Mouse (Mus musculus) adrenal gland, adult 18-20 months (tissue): ENCODE measurements around the gene Gm10309. TPM values are rescaled to one million over a fixed set of nuclear protein-coding genes. Genes with fewer than 3 reads are reported as not detected.

Source experiments
- DNase-seq, 2 experiments: peaks; one replicate each; pipeline ENCODE4 v3.0.0; 2021 to 2022; ENCODE audit warnings: low spot score in 2 of 2
- total RNA-seq, 2 experiments: library from RNA; stranded (reverse); gene quantifications; 1 replicate in 1 of 2; 2 replicates in 1 of 2; pipeline ENCODE4 v1.2.3; 2021

Gm10309 gene
- total RNA-seq, 2 experiments from 2014 or later, result 0.19 TPM; not detected in 1

DNA sequence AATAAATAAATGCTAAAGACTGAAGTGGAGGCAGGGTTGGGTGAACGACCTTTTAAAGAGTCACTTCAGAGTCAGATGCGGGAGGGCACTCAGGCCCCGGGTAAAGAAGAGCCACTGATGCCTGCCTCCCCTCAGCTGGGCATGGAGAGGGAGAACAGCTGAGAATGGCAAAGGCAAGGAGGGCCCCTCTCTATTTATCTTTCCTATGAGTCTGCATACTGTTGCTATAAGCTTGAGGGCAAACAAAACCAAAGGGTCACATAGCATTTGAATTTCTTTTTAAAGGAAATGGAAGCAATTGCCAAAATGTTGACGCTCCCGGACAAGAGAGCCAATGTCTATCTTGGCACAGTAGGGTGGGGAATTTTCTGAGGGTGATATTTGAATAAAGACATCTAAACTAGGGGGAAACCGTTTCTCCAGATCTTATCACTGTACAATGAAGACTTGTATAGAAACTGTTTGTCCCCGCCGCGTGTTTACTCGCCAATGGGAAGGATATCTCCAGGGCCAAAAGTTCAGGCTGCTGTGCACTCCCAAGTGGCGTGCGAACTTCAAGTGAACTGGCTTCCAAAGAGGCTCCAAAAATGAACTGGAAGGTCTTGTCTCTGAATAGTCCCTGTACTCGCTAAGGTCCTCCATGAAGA is 10.1 kb upstream of the Gm10309 start:
- no peak for DNase-seq

DNA sequence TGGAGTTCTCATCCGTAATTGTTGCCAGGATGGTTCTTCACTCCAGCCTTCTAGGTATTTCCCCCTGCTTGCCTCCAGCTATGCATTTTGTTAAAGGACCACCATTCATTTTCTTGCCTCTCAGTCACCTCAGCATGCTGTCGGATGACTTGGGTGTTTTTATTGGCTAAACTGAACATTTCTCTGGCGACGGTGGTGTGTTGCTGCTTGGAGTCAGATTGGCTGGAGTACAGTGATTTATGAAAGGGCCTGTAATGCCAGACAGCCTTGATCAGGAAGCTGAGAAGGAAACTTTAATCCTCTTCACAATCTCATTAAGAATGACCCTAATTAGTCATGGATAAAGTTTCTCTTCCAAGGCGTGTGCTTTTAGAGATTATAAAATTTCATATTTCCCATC is 4.8 kb upstream of the Gm10309 start:
- DNase-seq, result no peak

DNA sequence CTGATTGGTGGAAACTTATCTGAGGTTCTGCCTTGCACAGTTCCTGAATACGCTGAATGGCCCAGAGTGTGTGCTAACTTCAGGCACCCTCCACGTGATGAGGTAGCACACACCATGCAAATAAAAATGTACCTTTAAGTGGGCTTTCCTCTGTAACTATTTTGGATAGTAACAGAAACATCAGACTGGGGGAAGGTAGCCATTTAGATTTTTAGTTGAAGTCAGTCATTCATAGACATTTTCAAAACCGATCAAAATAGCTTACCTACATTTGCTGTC is 3.1 kb upstream of the Gm10309 start:
- no peak for DNase-seq

DNA sequence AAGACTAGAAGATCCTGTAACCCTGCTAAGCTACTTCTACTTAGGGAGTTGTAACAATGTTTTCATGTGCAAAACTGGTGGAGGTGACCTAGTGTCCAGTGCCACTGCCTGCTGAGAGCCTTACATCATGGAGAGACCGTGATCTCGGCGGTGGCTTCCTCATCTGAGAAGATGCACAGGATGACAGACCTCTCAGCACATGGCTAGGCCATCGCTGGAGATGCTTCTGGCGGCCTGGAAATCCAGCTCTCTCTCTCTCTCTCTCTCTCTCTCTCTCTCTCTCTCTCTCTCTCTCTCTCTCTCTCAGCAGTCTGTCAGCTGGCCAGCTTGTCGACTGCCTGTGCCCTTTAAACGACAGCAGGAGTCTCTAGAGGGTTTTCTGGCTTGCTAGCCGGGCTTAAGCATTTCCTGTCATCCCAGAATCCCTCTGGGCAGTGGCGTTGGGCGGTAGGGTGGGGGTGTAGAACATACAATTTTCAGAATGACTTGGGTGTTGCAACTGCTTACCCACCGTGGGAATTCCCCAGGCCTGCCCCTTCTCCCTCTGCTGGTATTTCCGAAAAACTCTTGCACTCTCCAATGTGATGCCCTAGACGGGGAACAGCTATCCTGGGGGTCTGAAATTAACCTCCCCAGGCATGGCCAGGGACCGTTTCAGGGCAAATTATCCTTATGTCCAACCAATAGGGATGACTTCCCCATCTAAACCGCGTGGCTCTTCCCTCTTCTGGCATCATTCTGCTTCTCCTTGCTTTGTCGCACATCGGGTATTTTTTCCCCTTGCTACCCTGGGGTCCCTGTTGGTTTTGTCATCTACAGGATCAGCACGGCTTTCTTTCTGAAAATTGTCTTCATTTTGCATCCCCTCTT is 2.5 kb upstream of the Gm10309 start:
- DNase-seq, result peak in 1 of 2 experiments; percentile 30

DNA sequence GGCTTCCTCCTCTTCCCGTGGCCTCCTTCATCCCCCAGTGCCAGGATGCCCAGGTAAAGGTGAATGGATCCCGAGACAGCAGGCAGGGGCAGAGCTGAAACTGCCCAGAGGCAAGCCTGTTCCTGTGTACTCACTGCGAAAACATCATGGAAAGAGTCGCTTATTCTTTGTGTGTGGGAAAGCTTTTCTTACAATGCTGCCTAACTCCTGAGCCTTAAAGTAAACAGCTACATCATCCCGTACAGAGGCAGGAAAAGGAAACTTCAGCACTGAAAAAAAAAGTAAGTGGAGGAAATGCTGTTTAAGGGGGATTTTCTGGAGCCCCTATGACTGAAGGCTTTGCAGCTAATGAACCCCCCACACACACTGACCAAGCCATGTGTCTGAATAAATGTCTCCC is 1.8 kb upstream of the Gm10309 start:
- DNase-seq, result no peak

DNA sequence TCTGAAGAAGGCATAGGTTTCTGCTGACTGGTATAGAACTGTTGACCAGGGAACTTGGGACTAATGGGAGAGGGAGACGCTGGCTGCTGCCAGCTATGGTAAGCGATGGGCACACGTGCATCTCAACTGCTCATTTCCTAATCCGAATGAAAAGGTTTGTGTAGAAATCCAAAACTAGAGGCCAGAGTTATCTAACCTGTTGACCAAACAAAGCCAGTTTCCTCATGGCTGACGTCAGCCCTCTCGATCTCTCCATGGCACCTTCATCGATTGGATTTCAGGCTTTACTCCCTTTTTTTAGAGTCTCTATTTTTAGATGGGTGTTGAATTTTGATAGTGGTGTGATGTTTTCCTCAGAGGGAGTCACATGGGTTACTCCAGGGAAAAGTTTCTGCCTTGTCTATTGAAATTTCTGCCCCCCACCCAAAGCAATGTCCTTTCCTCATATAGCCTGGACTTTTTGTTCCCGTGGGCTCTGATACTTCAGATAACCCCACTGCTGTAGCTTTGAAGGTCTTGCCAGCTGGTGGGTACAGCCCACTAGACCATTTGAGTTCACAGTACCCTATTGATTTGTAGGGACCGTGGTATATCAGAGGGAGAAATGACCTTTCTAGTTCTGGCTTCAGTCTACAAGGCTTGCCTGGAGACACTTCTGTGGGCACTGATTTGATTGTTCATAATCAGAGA is 1.7 kb downstream of the Gm10309 start:
- no peak for DNase-seq

DNA sequence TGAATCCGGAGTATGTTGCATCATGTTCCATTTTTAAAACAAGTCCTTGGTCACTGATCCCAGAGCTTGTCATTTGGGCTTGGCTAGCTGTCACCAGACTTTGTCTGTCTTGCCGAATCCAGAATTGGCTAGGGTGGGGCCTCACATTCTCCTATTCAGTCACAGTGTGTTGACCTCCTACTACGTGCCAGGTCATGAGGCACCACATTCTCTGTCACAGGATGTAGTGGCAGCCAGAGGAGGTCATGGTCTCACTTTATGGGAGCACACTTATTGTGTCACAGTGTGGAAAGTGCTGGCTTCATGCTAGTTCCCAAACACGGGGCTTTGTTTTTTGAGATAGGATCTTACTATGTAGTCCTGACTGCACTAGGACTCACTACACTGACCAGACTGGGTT is 3.6 kb downstream of the Gm10309 start:
- no peak for DNase-seq

DNA sequence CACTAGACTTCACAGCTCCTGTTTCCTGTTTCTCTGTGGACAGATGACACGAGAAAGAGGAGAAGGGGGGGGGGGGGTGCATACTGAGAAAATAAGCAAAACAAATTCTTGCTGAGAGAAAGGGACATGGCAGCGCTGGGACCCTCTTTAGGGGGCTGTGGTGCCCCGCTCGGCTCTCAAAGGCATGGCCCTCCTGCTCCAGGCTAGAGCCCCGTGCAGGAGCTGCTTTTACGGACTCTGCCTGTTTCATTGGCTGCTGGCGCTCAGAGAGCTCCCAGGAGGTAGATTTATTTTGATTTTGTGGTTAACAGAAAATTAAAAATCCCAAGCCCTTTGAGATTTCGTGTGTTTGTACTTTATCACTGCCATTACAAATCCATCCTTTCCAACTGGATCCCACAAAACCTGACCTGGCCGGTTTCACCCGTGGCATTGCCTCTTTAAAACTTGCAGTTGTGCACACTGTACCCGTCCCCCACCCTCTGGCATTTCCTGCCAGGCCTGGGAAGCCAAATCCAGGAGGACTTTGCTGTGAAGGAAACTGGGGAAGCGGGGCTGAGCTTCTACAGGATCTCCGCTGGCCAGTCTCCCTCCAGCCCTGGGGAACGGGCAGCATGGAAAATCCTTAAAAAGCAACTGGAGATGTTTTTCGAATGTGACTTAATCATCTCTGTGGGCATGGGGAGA is 5.5 kb downstream of the Gm10309 start:
- DNase-seq, result peak in 1 of 2 experiments; percentile 9

DNA sequence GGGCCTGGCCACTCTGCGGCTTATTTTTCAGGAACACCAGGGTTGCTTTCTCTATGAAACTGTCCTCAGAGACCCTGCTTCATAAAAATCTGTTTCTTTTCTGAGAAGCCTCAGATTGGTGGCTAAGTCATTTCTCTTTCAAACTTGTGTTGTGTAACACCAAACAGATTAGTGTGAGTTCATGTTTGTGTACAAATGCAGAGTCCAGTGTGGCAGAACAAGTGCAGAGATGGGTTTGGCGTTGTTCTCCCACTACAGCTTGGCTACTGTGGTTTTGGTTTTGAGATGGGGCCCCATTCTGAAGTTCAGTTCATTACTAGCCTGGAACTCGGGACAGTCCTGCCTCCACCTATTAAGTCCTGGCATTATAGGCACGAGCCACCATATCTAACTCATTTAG is 7.7 kb downstream of the Gm10309 start:
- DNase-seq, result no peak

GRCm38 (mm10) chr17:86496123-86496771 is 8.8 kb downstream of the Gm10309 start:
- peak; percentile 29 to 39 for DNase-seq

- DNase-seq, result no peak
Observed at GRCm38 (mm10) chr17:86494895-86495294, 10.1 kb downstream of the Gm10309 start.

DNA sequence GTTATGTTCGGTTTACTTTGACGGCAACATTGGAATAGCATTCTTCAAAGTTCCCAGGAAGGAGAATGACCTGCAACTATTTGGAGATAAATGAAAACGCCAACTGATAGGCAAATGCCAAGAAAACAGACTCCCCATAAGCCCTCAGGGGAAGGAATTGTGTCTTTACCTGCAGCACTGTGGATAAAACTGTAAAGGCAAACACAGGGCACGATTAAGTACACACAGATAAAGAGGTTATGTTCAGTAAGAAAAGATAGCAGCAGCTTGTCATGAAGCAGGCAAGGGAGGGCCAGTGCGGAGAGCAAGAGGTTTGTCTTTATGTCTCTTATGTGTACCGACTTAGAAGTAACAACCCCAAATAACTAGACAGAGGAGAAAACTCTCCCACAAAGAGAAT is 10.5 kb downstream of the Gm10309 start:
- DNase-seq, result no peak

GRCm38 (mm10) chr17:86493891-86494420 is 11.1 kb downstream of the Gm10309 start:
- no peak for DNase-seq

DNA sequence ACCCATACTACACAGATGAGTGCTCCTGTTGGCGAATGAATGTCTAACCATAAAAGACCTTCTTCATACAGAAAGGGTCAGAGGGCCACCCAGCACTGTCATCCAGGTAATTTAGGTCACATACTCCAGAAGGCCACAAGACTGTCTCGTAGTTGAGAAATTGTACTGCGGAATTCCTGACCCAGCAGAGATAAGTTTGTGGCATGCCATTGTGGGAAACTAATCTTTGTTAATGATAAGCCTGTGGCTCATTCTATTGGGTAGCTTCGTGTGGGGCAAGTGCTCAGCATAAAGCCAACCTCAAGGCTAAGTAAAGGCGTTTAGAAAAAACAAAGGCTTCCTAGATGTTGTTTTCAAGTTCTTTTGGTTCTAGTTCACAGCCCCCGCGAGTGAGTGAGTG is 12.7 kb downstream of the Gm10309 start:
- DNase-seq, result no peak

DNA sequence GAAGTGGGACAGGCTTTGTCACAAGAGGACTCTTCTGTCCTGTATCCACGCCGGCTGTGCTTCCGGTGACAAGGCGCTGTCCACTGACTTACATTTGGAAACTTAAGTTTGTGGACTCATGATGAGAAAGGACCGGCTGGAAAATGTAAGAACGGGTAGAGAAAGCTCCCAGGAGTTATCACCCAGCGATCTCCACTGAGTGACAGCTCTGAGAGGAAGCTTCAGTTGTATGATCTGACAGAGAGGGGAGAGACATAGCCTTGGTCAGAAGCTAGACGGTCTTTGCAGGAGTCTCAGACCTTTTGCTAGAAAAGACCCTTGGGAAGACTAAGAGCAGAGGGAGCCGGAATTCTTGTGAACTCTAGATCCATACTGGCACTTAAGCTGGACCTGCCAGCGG is 15.2 kb downstream of the Gm10309 start:
- no peak for DNase-seq

DNA sequence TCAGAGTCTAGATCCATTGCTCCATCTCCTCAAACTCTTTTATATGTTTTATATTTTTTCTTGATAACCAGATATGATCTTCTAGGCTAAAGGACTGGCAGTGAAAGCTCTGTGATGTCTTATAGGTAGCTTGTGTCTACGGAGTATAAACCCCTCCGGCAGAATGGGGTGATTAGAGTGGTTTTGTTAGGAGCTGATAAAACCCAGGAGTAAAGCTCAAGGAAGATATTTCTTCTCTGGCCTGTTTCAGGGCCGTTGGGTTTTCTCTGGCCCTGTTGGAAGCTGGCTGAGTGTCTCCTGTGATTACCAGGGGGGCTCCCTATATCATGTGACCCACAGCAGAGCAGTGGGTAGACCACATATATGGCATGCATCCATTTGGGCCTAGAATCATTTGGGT is 17.6 kb downstream of the Gm10309 start:
- no peak for DNase-seq

- no peak for DNase-seq
Observed at GRCm38 (mm10) chr17:86486657-86487056, 18.4 kb downstream of the Gm10309 start.

DNA sequence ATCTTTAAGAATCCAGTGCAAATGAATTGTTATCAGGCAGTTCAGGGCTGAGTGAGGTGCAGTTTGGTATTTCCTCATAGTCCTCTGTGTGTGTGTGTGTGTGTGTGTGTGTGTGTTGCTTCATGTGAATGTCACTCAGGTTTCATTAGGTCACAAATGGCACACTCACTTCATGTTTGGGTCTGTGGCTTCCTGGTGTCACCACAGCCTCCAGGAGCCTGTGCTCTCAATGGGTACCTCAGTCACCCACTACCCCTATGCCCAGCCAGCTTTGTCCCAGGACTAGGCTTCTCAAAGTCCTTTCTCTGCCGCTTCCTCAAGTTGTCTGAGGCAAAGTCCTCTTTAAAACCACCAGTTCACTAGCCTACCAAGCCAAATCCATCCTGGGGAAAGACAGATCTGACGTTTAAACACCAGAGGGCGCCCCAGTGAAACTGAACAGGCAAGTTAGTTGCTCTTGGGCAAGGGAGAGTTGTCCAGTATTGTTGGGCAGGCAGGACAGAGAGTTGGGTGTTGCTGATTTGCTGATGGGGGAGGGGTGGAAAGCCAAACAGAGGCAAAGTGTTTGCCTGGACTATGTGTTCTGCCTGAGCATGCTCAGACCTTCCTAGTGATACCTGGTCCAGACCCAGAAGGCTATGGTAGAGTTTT is 20.8 kb downstream of the Gm10309 start:
- DNase-seq, result peak; percentile 72 to 78

DNA sequence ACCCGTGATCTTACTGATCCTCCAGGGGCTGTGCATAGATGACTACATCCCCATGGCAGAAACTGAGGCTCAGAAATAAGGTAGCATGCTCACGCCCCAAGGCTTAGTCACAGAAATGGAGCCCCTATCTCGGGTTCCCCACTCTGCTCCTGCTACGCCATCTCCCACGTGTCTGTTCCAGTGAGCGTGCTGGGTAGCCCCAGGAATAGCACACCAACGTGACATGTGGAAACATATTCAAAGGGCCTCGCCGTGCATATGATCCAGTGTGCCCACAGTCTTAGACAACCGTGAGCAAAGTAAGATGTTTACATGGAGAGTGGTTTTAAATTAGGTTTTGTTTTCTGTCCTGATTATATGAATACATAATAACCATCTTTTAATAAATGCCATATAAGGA is 22.4 kb downstream of the Gm10309 start:
- no peak for DNase-seq

DNA sequence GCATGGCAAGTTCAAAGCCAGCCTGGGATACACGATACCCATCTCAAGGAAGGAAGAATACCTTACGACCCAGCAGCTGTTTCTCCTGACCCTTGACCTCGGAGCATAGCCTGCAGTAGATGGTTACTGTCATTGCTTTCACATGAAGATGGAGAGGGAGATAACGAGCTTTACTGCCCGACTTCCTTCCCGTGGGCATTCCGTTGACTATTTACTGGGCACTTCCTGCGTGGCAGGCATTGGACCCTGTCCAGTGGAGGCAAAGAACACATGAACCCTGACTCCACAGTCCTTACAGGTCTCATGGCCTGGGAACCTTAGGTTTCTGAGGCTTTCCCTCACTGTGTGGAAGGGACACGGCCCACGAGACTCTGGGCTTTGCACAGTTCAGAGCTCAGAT is 25.6 kb downstream of the Gm10309 start:
- no peak for DNase-seq
